Mouse (Mus musculus) T-cell, adult 2 months (primary cell): ENCODE results near the gene Klhl42.

Experiments used
- DNase-seq: peaks from one replicate; pipeline ENCODE4 v3.0.0; 2022; ENCODE audit warnings: low spot score

Klhl42 gene

GRCm38 (mm10) chr6:147151839-147152238, 60.7 kb downstream of the Klhl42 start:
- no peak for DNase-seq

GRCm38 (mm10) chr6:147155085-147155484, 63.9 kb downstream of the Klhl42 start:
- no peak for DNase-seq

- DNase-seq, result no peak
These were observed 70.8 kb downstream of the Klhl42 start for GRCm38 (mm10) chr6:147161818-147162584.
